Mouse (Mus musculus): ENCODE measurements at regions not wholly inside any gene's neighbourhood (a gene's known extent, or its start where the extent isn't known, plus 50 kb on each side); places are given as distances from the start of the nearest gene placed in this dataset.
A peak's percentile ranks its signal among the peaks of the same experiment; 100 is the strongest.
"Not testable (repeated sequence)": the region's sequence is repeated elsewhere in the genome, so short reads cannot be mapped to it uniquely, and the experiment has no call there.

DNA sequence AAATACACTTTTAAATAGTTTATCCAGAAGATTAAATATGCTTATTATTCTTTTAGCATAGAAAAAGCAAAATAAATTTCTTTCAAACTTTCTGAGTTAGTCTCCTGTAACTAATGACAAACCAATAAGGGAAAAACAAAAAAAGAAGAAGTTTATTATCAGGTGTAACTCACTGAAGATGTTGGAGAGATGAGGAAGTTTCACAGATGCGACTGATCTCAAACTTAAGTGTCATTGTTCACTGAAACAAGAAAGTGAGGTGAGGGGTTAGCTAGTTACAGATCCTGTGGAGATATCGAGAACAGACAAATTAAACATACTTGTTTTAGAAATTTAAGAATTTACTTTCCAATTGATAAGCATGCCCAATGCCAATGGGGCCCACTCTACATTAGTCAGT lies 199.2 kb downstream of the Wdr20rt start:
- no peak for DNase-seq

- no peak for DNase-seq
These were observed 200.1 kb downstream of the Wdr20rt start for GRCm38 (mm10) chr12:65425440-65425839.

- DNase-seq: no peak
These were observed 201.6 kb downstream of the Wdr20rt start for GRCm38 (mm10) chr12:65426884-65427283.

GRCm38 (mm10) chr12:65428214-65428981 lies 203.1 kb downstream of the Wdr20rt start:
- no peak for DNase-seq

GRCm38 (mm10) chr12:65450845-65451244 lies 225.5 kb downstream of the Wdr20rt start:
- DNase-seq: no peak

DNA sequence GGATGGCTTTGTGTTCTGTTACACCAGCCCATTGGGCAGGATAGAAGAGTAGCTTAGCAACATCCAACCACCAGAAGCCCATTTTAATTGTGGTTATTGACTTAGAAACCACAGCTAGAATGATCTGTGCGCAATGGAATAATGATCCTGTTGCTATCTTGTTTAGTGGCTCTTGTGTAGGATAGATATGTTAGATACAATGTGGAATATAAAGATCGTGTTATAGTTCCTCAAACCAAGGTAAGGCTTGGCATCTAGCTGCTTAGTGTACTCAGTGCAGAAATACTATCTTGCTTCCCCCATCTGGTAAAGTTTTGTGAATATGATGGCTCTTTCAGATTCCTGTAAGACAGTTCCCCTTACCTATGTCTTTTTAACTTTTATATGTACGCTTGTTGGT lies 230.4 kb downstream of the Wdr20rt start:
- no peak for DNase-seq

- DNase-seq: no peak
These were observed 231.6 kb downstream of the Wdr20rt start for GRCm38 (mm10) chr12:65456956-65457355.

DNA sequence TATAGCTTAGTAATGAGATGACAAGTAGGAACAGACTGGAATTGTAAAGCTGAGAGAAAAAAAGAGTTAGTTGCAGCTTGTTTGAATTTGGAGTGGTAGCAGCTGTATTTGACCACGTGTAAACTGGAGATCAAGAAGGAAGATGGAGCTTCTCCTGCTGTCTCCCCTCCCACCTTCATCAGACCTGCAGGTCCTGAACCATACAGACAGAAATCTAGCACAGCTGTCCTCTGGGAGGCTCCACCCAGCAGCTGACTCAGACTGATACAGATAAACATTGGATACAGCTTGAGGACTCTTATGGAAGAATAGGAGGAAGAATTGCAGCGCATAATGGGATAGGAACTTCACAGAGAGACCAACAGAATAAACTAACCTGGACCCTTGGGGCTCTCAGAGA lies 238.9 kb downstream of the Wdr20rt start:
- no peak for DNase-seq

DNA sequence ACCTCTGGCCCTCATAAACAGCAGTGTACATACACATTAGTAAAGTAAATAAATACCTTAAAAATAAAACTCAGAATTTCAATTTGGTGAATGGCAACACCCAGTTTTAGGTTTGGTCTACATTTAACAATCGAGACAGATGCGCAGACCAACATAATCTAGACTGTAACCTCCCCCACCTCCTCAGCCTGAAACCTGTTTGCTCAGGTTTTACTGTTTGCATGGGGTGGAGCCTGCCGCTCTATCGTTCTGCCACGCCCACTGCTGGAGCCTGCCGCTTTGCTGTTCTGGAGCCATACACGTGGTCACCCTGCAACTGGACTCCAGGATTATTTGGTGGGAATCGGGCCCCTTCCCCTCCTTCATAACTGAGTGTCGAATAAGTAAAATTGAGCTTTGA lies 253.4 kb downstream of the Wdr20rt start:
- DNase-seq: not testable (repeated sequence)

- DNase-seq: no peak
These were observed 255.5 kb downstream of the Wdr20rt start for GRCm38 (mm10) chr12:65480829-65481228.

- no peak for DNase-seq
These were observed 265.8 kb downstream of the Wdr20rt start for GRCm38 (mm10) chr12:65491092-65491491.

- no peak for DNase-seq
These were observed 269.2 kb downstream of the Wdr20rt start for GRCm38 (mm10) chr12:65494388-65495030.

DNA sequence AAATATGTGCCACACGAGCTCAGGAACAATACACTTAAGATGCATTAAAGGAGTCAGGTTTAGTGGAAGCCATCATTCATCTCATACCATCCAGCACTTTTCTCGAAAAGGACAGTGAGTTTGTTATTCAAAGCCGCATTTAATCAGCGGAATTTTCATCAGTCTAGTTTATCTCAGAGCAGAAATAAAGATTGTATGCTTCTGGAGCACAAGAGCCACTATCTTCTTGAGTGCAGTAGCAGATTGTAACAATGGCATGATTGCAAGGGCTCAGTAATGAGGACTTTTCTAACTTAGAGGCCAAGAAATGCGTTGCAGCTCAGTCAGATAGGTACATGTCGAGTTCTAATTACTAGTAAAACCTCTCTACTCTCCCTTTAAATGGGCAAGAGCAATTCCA lies 271.3 kb downstream of the Wdr20rt start:
- no peak for DNase-seq

DNA sequence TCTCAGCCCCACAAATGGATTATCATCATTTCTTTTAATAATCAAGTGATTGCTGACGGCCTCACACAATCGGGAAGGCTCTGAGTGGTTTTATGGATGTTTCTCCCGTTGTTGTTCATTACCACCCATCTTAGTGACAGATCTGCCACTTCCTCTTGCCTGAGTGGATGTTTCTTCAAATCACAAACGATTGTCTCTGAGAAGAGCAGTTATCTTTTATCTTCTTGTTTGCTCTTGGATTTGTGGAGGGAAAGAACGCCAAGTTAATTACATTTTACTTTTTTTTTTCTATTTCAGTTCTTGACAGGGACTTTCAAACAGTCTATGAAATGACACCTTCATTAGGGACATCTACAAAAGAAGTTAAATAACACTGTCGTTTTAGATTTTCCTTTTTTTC lies 272.3 kb downstream of the Wdr20rt start:
- no peak for DNase-seq

DNA sequence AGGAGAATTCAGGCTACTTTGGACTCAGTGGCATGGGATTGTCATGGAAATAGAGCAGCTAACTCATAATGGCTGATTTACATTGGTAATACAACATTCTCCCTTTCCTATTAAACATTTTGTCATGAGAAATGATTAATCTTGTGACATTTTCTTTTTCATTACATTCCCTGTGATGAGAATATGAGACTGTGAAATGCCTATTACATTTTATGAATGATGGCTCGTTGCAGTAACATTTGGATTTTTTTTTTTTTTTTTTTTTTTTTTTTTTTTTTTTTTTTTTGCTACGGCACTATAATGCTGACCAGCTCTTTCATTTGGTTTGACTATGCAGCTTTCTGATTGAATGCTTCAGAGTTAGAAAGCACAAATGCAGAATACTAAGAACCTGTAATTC lies 276.1 kb downstream of the Wdr20rt start:
- no peak for DNase-seq

- no peak for DNase-seq
These were observed 276.7 kb downstream of the Wdr20rt start for GRCm38 (mm10) chr12:65502045-65502444.

- DNase-seq: no peak
These were observed 287.8 kb downstream of the Wdr20rt start for GRCm38 (mm10) chr12:65513070-65513469.

DNA sequence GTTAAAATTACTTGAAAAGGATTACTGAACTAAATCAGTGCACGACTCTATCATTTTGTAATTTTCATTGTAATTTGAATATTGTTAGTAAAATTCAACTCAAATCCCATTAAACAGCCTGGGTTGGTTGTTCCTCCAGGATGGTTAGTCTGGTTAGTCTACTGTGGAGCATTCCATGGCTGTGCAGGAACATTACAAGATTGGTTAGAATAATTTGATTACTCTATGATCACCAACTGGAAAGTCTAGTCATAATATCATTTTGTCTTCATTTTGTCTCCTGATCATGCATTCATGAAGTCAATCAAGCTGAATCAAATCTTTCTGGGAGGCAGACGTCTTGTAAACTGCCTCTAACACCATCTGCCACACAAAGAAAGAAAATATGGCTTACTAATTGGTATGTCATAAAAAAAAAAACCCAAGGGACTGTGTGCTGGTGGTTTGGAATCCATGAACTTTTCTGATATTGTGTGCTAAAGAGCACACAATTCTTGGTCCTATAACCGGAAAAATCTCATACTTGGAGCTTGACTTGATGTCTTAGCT lies 308.9 kb downstream of the Wdr20rt start:
- DNase-seq: no peak

GRCm38 (mm10) chr12:65548301-65548700 lies 323.0 kb downstream of the Wdr20rt start:
- DNase-seq: no peak

GRCm38 (mm10) chr12:65552230-65552629 lies 326.9 kb downstream of the Wdr20rt start:
- no peak for DNase-seq

DNA sequence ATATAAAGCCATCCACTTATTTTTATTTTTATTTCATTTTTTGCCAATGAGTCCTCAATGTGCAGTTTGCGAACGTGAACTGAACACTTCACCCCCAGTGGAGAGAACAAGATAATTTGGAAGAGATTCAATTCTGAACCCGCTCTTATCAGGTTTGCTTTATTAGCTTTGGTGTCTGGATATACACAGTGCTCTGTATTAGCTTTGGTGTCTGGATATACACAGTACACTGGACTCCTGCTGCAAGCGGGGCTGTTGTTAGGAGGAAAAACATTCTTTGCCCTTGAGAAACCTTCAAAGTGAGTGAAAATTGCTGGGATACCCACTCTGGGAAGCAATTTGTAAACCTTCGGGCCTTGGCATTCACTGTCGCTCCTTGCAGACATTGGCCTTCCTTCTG lies 333.7 kb downstream of the Wdr20rt start:
- DNase-seq: no peak

DNA sequence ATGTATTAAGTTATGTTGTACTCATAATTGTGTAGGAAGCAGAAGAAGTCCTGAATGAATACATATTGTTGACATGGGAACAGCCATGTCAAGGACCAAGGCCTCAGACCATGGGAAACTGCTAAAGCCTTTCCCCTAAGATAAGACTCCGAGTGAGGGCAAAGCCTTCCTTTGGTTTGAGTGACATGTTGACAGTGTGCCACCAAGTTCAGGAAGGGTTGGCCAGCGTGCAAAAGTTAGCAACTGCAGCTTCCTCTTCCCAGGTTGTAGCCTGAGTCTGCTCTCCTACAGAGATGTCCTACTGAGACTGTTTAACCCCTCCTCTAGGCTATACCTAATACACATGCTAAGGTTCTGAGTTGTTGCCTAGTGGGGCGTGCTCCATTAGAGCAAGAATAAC lies 334.5 kb downstream of the Wdr20rt start:
- no peak for DNase-seq

GRCm38 (mm10) chr12:65571633-65572032 lies 346.3 kb downstream of the Wdr20rt start:
- DNase-seq: peak; percentile 11 to 13

- no peak for DNase-seq
These were observed 368.2 kb downstream of the Wdr20rt start for GRCm38 (mm10) chr12:65593559-65593958.
